Mouse (Mus musculus): ENCODE data around the gene Hnrnpk. TPM values are rescaled to one million over a fixed set of nuclear protein-coding genes. Genes with fewer than 3 reads are reported as not detected.

Gene Hnrnpk
- polyA plus RNA-seq, 1 experiment: 211 TPM

GRCm38 (mm10) chr13:58358629-58359303 is 44.4 kb downstream of the Hnrnpk start, which contains the start of gene Kif27:
TSS of gene Kif27 (minus strand) at chr13:58359122.
- peak within 1 kb of the TSS; percentile 49 for H3K4me3 ChIP-seq (ENCODE audit: insufficient read depth, low read depth, low read length)
- peak within 1 kb of the TSS; percentile 21; the same call in 1 of the 2 replicates for H3K27ac ChIP-seq (ENCODE audit: insufficient read depth, low read depth, low read length)
- no peaks in the 10 kb centered on the region for H3K36me3 ChIP-seq (ENCODE audit: control insufficient read depth, insufficient read depth, low read length)
- H3K4me1 ChIP-seq (ENCODE audit: control insufficient read depth, insufficient read depth, low read length): 0 out of 2 replicates have a peak, but pooled peaks cover 2% of the 10 kb centered on the region
- H3K27me3 ChIP-seq (replicated peaks; ENCODE audit: control insufficient read depth, insufficient read depth, low read length): no peaks in the 10 kb centered on the region
- TF ChIP-seq POLR2A (IDR thresholded peaks at IDR 0.05; ENCODE audit: low read depth, low read length): no peak
- DNase-seq: peak; percentile 93
- 2% methylated on average over 81 of the region's 85 CpGs for WGBS

- Histone ChIP-seq H3K36me3 (ENCODE audit: control insufficient read depth, insufficient read depth, low read length) (no peaks in the 10 kb centered on the region), H3K27me3 (replicated peaks; ENCODE audit: control insufficient read depth, insufficient read depth, low read length) (no peaks in the 10 kb centered on the region), H3K4me3 (ENCODE audit: insufficient read depth, low read depth, low read length) (no peak overlapping the region), H3K27ac (ENCODE audit: insufficient read depth, low read depth, low read length) (no peak overlapping the region), H3K4me1 (ENCODE audit: control insufficient read depth, insufficient read depth, low read length) (no peaks in the 10 kb centered on the region)
- TF ChIP-seq POLR2A (IDR thresholded peaks at IDR 0.05; ENCODE audit: low read depth, low read length) (no peak), CTCF (conservative IDR thresholded peaks at IDR 0.05; ENCODE audit: insufficient read depth, insufficient read length, low read depth, low read length) (no peak)
- no peak for DNase-seq
These were observed 50.1 kb downstream of the Hnrnpk start for GRCm38 (mm10) chr13:58352996-58353395.

GRCm38 (mm10) chr13:58350606-58351005 is 52.5 kb downstream of the Hnrnpk start:
- no peaks in the 10 kb centered on the region for H3K27me3 ChIP-seq (replicated peaks; ENCODE audit: control insufficient read depth, insufficient read depth, low read length)
- H3K4me3 ChIP-seq (ENCODE audit: insufficient read depth, low read depth, low read length): no peak overlapping the region
- H3K27ac ChIP-seq (ENCODE audit: insufficient read depth, low read depth, low read length): no peak overlapping the region
- 56% methylated on average over 4 of the region's 4 CpGs for WGBS
- no peaks in the 10 kb centered on the region for H3K4me1 ChIP-seq (ENCODE audit: control insufficient read depth, insufficient read depth, low read length)
- H3K36me3 ChIP-seq (ENCODE audit: control insufficient read depth, insufficient read depth, low read length): no peaks in the 10 kb centered on the region
- DNase-seq: no peak
- TF ChIP-seq POLR2A (IDR thresholded peaks at IDR 0.05; ENCODE audit: low read depth, low read length) (no peak), CTCF (conservative IDR thresholded peaks at IDR 0.05; ENCODE audit: insufficient read depth, insufficient read length, low read depth, low read length) (no peak)

- H3K4me1 ChIP-seq (ENCODE audit: control insufficient read depth, insufficient read depth, low read length): no peaks in the 10 kb centered on the region
- TF ChIP-seq POLR2A (IDR thresholded peaks at IDR 0.05; ENCODE audit: low read depth, low read length): no peak
- TF ChIP-seq CTCF (conservative IDR thresholded peaks at IDR 0.05; ENCODE audit: insufficient read depth, insufficient read length, low read depth, low read length): no peak
- no peak overlapping the region for H3K27ac ChIP-seq (ENCODE audit: insufficient read depth, low read depth, low read length)
- 85% methylated on average over 9 of the region's 9 CpGs for WGBS
- no peaks in the 10 kb centered on the region for H3K27me3 ChIP-seq (replicated peaks; ENCODE audit: control insufficient read depth, insufficient read depth, low read length)
- H3K4me3 ChIP-seq (ENCODE audit: insufficient read depth, low read depth, low read length): no peak overlapping the region
- DNase-seq: no peak
- H3K36me3 ChIP-seq (ENCODE audit: control insufficient read depth, insufficient read depth, low read length): no peaks in the 10 kb centered on the region
These were observed 58.6 kb downstream of the Hnrnpk start for GRCm38 (mm10) chr13:58344505-58344904.

Other genes starting within 250 kb of the Hnrnpk start
- 21.0 and 27.4 TPM in 2 replicates for gene Idnk, start 245.7 kb downstream of the Hnrnpk start, polyA plus RNA-seq (2012; rRNA removed)
- gene Ubqln1, start 187.7 kb downstream of the Hnrnpk start, polyA plus RNA-seq (2012; rRNA removed): 111 and 134 TPM in 2 replicates
- 11.0 and 11.9 TPM in 2 replicates for gene Gkap1, start 127.6 kb downstream of the Hnrnpk start, polyA plus RNA-seq (2012; rRNA removed)
- gene Kif27, start 44.2 kb downstream of the Hnrnpk start, polyA plus RNA-seq (2012; rRNA removed): 0.22 and 0.31 TPM in 2 replicates
- gene 2210016F16Rik, start 18.1 kb downstream of the Hnrnpk start, polyA plus RNA-seq (2012; rRNA removed): 25.2 and 33.8 TPM in 2 replicates
- gene Rmi1, start 1.1 kb downstream of the Hnrnpk start, polyA plus RNA-seq (2012; rRNA removed): 7.1 and 9.0 TPM in 2 replicates
- not detected in 2 replicates for gene Slc28a3, start 207.5 kb upstream of the Hnrnpk start, polyA plus RNA-seq (2012; rRNA removed)